9 mouse cellular contexts compared by ENCODE assay signal in genomic region chr6:98132931-98133330, GRCm38 (mm10).
A peak's percentile ranks its signal among the peaks of the same experiment; 100 is the strongest.
DNase-seq lines count a peak whose midpoint lies in the region; ATAC-seq and TF ChIP-seq lines count a peak whose summit lies in the region.
"Had no signal": no experiment of that assay in that cellular context is flagged by ENCODE, and none has a peak within 500 bp of the region (broad histone marks: within the 10 kb centered on the region; RNA-seq: fewer than 3 reads in every experiment).

No protein-coding gene starts in this region.

- 19% methylated on average over 2 of the region's 2 CpGs for WGBS in forebrain, embryonic 15.5 days
- 47% methylated on average over 2 of the region's 2 CpGs for WGBS in forebrain, embryonic 10.5 days
- 17% methylated on average over 2 of the region's 2 CpGs for WGBS in thymus, adult 2 months
- WGBS in midbrain, postnatal 0 days: 15% methylated on average over 2 of the region's 2 CpGs
- 20% methylated on average over 2 of the region's 2 CpGs for WGBS in heart, embryonic 11.5 days (ENCODE audit: insufficient replicate concordance)

- no peak overlapping the region for H3K9ac ChIP-seq in forebrain, embryonic 15.5 days (replicated peaks)
- no peak overlapping the region for H3K9ac ChIP-seq in midbrain, postnatal 0 days (replicated peaks; ENCODE audit: low read length, poor library complexity, severe bottlenecking)
- H3K9ac ChIP-seq in heart, embryonic 11.5 days (ENCODE audit: low read depth, low read length): no peak overlapping the region
- H3K9ac ChIP-seq: heart, embryonic 15.5 days had no signal

- no peaks in the 10 kb centered on the region for H3K9me3 ChIP-seq in forebrain, embryonic 15.5 days
- H3K9me3 ChIP-seq in forebrain, embryonic 10.5 days: no peaks in the 10 kb centered on the region
- H3K9me3 ChIP-seq in midbrain, postnatal 0 days (ENCODE audit: low read length): no peaks in the 10 kb centered on the region
- H3K9me3 ChIP-seq in heart, embryonic 11.5 days (replicated peaks; ENCODE audit: control insufficient read depth, low read length): no peaks in the 10 kb centered on the region
- H3K9me3 ChIP-seq: heart, embryonic 15.5 days had no signal

- H3K4me2 ChIP-seq in forebrain, embryonic 15.5 days (replicated peaks): no peak overlapping the region
- no peak overlapping the region for H3K4me2 ChIP-seq in midbrain, postnatal 0 days (ENCODE audit: low read depth, low read length, poor library complexity, severe bottlenecking)
- H3K4me2 ChIP-seq in heart, embryonic 11.5 days: no peak overlapping the region
- H3K4me2 ChIP-seq: heart, embryonic 15.5 days had no signal

- peak; percentile 64 for ATAC-seq in forebrain, embryonic 15.5 days (replicated peaks)
- no peak for ATAC-seq in midbrain, postnatal 0 days (ENCODE audit: low FRiP score)
- ATAC-seq in heart, embryonic 11.5 days (replicated peaks; ENCODE audit: insufficient number of reproducible peaks, low FRiP score, low TSS enrichment): no peak

- H3K27me3 ChIP-seq in forebrain, embryonic 15.5 days: 0 out of 2 replicates have a peak, but pooled peaks cover 3% of the 10 kb centered on the region
- 0 out of 2 replicates have a peak, but pooled peaks cover 3% of the 10 kb centered on the region for H3K27me3 ChIP-seq in forebrain, embryonic 10.5 days (ENCODE audit: poor library complexity, severe bottlenecking)
- H3K27me3 ChIP-seq in thymus, adult 2 months (ENCODE audit: control insufficient read depth, insufficient read depth, low read length): no peaks in the 10 kb centered on the region
- no peaks in the 10 kb centered on the region; the same call in 1 of the 2 replicates for H3K27me3 ChIP-seq in midbrain, postnatal 0 days (ENCODE audit: insufficient read depth, low read length)
- H3K27me3 ChIP-seq in heart, embryonic 11.5 days (ENCODE audit: control insufficient read depth, insufficient read depth, low read length): no peaks in the 10 kb centered on the region
- H3K27me3 ChIP-seq: heart, embryonic 15.5 days had no signal

- H3K27ac ChIP-seq in forebrain, embryonic 15.5 days (replicated peaks): no peak overlapping the region
- H3K27ac ChIP-seq in forebrain, embryonic 10.5 days: no peak overlapping the region
- H3K27ac ChIP-seq in thymus, adult 2 months (ENCODE audit: control insufficient read depth, insufficient read depth, low read length): no peak overlapping the region
- H3K27ac ChIP-seq in midbrain, postnatal 0 days (ENCODE audit: low read depth, low read length): no peak overlapping the region
- no peak overlapping the region for H3K27ac ChIP-seq in heart, embryonic 11.5 days (ENCODE audit: low read depth, low read length)
- H3K27ac ChIP-seq: heart, embryonic 15.5 days had no signal

- no peak for TF ChIP-seq POLR2A in thymus, adult 2 months (IDR thresholded peaks at IDR 0.05; ENCODE audit: control insufficient read depth, extremely low read depth, insufficient read depth, low read length, poor library complexity)

- TF ChIP-seq CTCF in thymus, adult 2 months (IDR thresholded peaks at IDR 0.05; ENCODE audit: borderline replicate concordance, control insufficient read depth, extremely low read depth, insufficient read depth, low read length, poor library complexity): no peak
- peak; percentile 96 for TF ChIP-seq CTCF in midbrain, postnatal 0 days (IDR thresholded peaks at IDR 0.05)

- DNase-seq in forebrain, embryonic 10.5 days (ENCODE audit: extremely low spot score, low spot score): no peak
- DNase-seq in thymus, adult 2 months: peak; percentile 17
- no peak for DNase-seq in thymus, postnatal 36 days
- peak; percentile 7 for DNase-seq in induced T-regulatory cell, adult 2 months (ENCODE audit: low read depth)
- DNase-seq in midbrain, postnatal 0 days (ENCODE audit: low spot score): peak; percentile 72
- DNase-seq in urinary bladder, postnatal 10 days (ENCODE audit: low spot score): no peak

- no peaks in the 10 kb centered on the region for H3K4me1 ChIP-seq in forebrain, embryonic 15.5 days
- H3K4me1 ChIP-seq in forebrain, embryonic 10.5 days: no peaks in the 10 kb centered on the region
- H3K4me1 ChIP-seq in thymus, adult 2 months (replicated peaks; ENCODE audit: control insufficient read depth, insufficient read depth, low read length): no peaks in the 10 kb centered on the region
- H3K4me1 ChIP-seq in midbrain, postnatal 0 days (ENCODE audit: insufficient read depth, low read length): no peaks in the 10 kb centered on the region
- H3K4me1 ChIP-seq in heart, embryonic 11.5 days (ENCODE audit: control insufficient read depth, insufficient read depth, low read length): no peaks in the 10 kb centered on the region
- H3K4me1 ChIP-seq: heart, embryonic 15.5 days had no signal

- no peaks in the 10 kb centered on the region for H3K36me3 ChIP-seq in forebrain, embryonic 15.5 days
- no peaks in the 10 kb centered on the region for H3K36me3 ChIP-seq in forebrain, embryonic 10.5 days (replicated peaks)
- no peaks in the 10 kb centered on the region for H3K36me3 ChIP-seq in thymus, adult 2 months (ENCODE audit: control insufficient read depth, insufficient read depth, low read length)
- H3K36me3 ChIP-seq in midbrain, postnatal 0 days (ENCODE audit: insufficient read depth, low read length): no peaks in the 10 kb centered on the region
- no peaks in the 10 kb centered on the region for H3K36me3 ChIP-seq in heart, embryonic 11.5 days (ENCODE audit: control insufficient read depth, insufficient read depth, low read length)
- H3K36me3 ChIP-seq: heart, embryonic 15.5 days had no signal

- no peak overlapping the region for H3K4me3 ChIP-seq in forebrain, embryonic 15.5 days
- no peak overlapping the region for H3K4me3 ChIP-seq in forebrain, embryonic 10.5 days
- no peak overlapping the region for H3K4me3 ChIP-seq in thymus, adult 2 months (ENCODE audit: control insufficient read depth, insufficient read depth, low read length)
- H3K4me3 ChIP-seq in midbrain, postnatal 0 days (ENCODE audit: low read depth, low read length): no peak overlapping the region
- H3K4me3 ChIP-seq in heart, embryonic 11.5 days (ENCODE audit: low read depth, low read length): no peak overlapping the region
- H3K4me3 ChIP-seq: heart, embryonic 15.5 days had no signal

Comparison
In these comparisons a context has a peak if more than half of its experiments do, and no peak if none do; other contexts are left out.
1. DNase-seq: peak in thymus, adult 2 months (single experiment), induced T-regulatory cell, adult 2 months (single experiment) and midbrain, postnatal 0 days (single experiment); none in forebrain, embryonic 10.5 days (single experiment), thymus, postnatal 36 days (0 of 2) and urinary bladder, postnatal 10 days (single experiment).